In the genomic region with DNA sequence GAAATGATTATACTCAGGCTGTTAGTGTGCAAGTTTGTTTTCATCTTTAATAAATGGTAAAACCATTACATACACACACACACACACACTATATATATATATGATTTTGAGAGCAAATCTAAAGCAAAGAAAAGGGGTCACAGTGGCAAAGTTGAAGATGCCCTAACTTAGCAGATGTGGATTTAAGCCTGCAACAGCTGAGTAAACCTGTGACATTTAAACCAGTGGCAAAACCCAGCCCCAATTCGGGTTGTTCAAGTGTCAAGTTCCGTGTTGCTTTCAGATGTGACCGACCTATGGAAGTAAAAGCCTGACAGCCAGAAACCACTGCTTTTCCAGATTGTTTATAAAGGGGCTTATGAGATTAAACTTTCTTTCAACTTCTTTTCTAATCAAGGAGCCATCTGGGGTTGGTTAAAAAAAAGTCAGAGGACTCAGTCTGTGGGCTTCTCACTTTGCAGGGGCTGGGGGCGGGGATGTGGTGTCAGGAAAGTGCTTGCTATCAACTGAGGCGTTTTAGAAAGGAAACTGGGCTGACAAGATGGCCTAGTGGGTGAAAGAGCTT, we compare ENCODE assay signal across 38 mouse cellular contexts. TPM values are rescaled to one million over a fixed set of nuclear protein-coding genes. Genes with fewer than 3 reads are reported as not detected.
A peak's percentile ranks its signal among the peaks of the same experiment; 100 is the strongest.
DNase-seq lines count a peak whose midpoint lies in the region; ATAC-seq and TF ChIP-seq lines count a peak whose summit lies in the region.
"Had no signal": no experiment of that assay in that cellular context is flagged by ENCODE, and none has a peak within 500 bp of the region (broad histone marks: within the 10 kb centered on the region; RNA-seq: fewer than 3 reads in every experiment).

No protein-coding gene starts in this region.

- ATAC-seq in limb, embryonic 14.5 days (ENCODE audit: low FRiP score, low read depth): peak; percentile 23; the same call in 1 of the 2 replicates
- ATAC-seq in embryonic facial prominence, embryonic 11.5 days (replicated peaks; ENCODE audit: insufficient number of reproducible peaks, low FRiP score, low TSS enrichment, low read depth): no peak
- ATAC-seq: forebrain, postnatal 0 days; hindbrain, embryonic 16.5 days; intestine, embryonic 15.5 days; midbrain, embryonic 15.5 days had no signal

- WGBS in limb, embryonic 14.5 days: 23% methylated on average over 5 of the region's 5 CpGs
- 36% methylated on average over 5 of the region's 5 CpGs for WGBS in limb, embryonic 10.5 days
- WGBS in embryonic facial prominence, embryonic 11.5 days: 28% methylated on average over 5 of the region's 5 CpGs

- no peak overlapping the region for H3ac ChIP-seq in C2C12 (ENCODE audit: control insufficient read depth, insufficient read length, low read depth)

- peaks cover 11% of the 10 kb centered on the region for H3K36me3 ChIP-seq in limb, embryonic 14.5 days (ENCODE audit: control insufficient read depth, insufficient read depth, low read length)
- H3K36me3 ChIP-seq in limb, embryonic 10.5 days: peaks cover 12% of the 10 kb centered on the region
- peaks cover 6% of the 10 kb centered on the region for H3K36me3 ChIP-seq in C2C12 (ENCODE audit: control insufficient read depth, insufficient read depth)
- no peaks in the 10 kb centered on the region for H3K36me3 ChIP-seq in embryonic facial prominence, embryonic 11.5 days (replicated peaks; ENCODE audit: control insufficient read depth, insufficient read depth, low read depth, low read length)
- H3K36me3 ChIP-seq: midbrain, embryonic 15.5 days had no signal

- TF ChIP-seq CTCF in C2C12 (IDR thresholded peaks at IDR 0.05; ENCODE audit: control insufficient read depth, insufficient read depth, insufficient read length): no peak

- no peak overlapping the region for H3K4me2 ChIP-seq in limb, embryonic 14.5 days (replicated peaks; ENCODE audit: low read depth, low read length, severe bottlenecking)
- H3K4me2 ChIP-seq in embryonic facial prominence, embryonic 11.5 days (ENCODE audit: low read depth, low read length): no peak overlapping the region
- H3K4me2 ChIP-seq: embryonic facial prominence, embryonic 12.5 days; intestine, embryonic 15.5 days; limb, embryonic 12.5 days; liver, embryonic 11.5 days; midbrain, embryonic 15.5 days; neural tube, embryonic 12.5 days had no signal

- no peak overlapping the region for H3K9ac ChIP-seq in limb, embryonic 14.5 days (ENCODE audit: low read depth, low read length, severe bottlenecking)
- H3K9ac ChIP-seq in embryonic facial prominence, embryonic 11.5 days (replicated peaks; ENCODE audit: low read length): no peak overlapping the region
- H3K9ac ChIP-seq: embryonic facial prominence, embryonic 12.5 days; forebrain, postnatal 0 days; intestine, embryonic 15.5 days; limb, embryonic 12.5 days; midbrain, embryonic 15.5 days; neural tube, embryonic 12.5 days had no signal

- no peak for DNase-seq in limb, embryonic 14.5 days (ENCODE audit: low spot score)
- DNase-seq in limb, embryonic 10.5 days (ENCODE audit: low spot score): no peak
- peak; percentile 80 for DNase-seq in embryonic facial prominence, embryonic 11.5 days (ENCODE audit: low spot score)
- peak; percentile 11 for DNase-seq in naive thymus-derived CD4-positive, alpha-beta T cell, adult 2 months (ENCODE audit: low read depth)
- DNase-seq in adrenal gland, postnatal 4 days (ENCODE audit: low spot score in 2 of 2): no peak
- no peak for DNase-seq in cerebellum, adult 9-10 months
- DNase-seq: adrenal gland, adult 8-10 months; B cell, adult 2 months; cerebellum, adult 8-10 months; cerebellum, postnatal 36 days; forebrain, postnatal 0 days; gastrocnemius, postnatal 10 days; heart, postnatal 14 days; kidney, adult 2 months; lung, postnatal 36 days; thymus, postnatal 4 days had no signal

- TF ChIP-seq POLR2A in limb, embryonic 14.5 days (IDR thresholded peaks at IDR 0.05; ENCODE audit: borderline replicate concordance, extremely low read depth, insufficient read depth, insufficient read length): no peak

- no peaks in the 10 kb centered on the region for H3K79me2 ChIP-seq in C2C12 (ENCODE audit: control insufficient read depth, insufficient read depth)

- H3K79me3 ChIP-seq in C2C12 (ENCODE audit: low read depth): no peaks in the 10 kb centered on the region

- H3K27ac ChIP-seq in limb, embryonic 14.5 days (replicated peaks; ENCODE audit: low read depth, low read length): no peak overlapping the region
- no peak overlapping the region for H3K27ac ChIP-seq in limb, embryonic 10.5 days
- no peak overlapping the region for H3K27ac ChIP-seq in embryonic facial prominence, embryonic 11.5 days (replicated peaks; ENCODE audit: low read depth, low read length)
- H3K27ac ChIP-seq: embryonic facial prominence, embryonic 12.5 days; hindbrain, embryonic 10.5 days; intestine, embryonic 15.5 days; kidney, postnatal 0 days; limb, embryonic 12.5 days; midbrain, embryonic 15.5 days; neural tube, embryonic 12.5 days had no signal

- H3K9me3 ChIP-seq in limb, embryonic 14.5 days (ENCODE audit: control insufficient read depth, low read length): no peaks in the 10 kb centered on the region
- H3K9me3 ChIP-seq in limb, embryonic 10.5 days (replicated peaks): no peaks in the 10 kb centered on the region
- H3K9me3 ChIP-seq in embryonic facial prominence, embryonic 11.5 days (replicated peaks; ENCODE audit: control insufficient read depth, low read length): no peaks in the 10 kb centered on the region
- H3K9me3 ChIP-seq: embryonic facial prominence, embryonic 12.5 days; G1E; hindbrain, embryonic 10.5 days; intestine, embryonic 15.5 days; limb, embryonic 12.5 days; midbrain, embryonic 15.5 days; neural tube, embryonic 12.5 days had no signal

- H3K27me3 ChIP-seq in limb, embryonic 14.5 days (ENCODE audit: control insufficient read depth, insufficient read depth, low read length): no peaks in the 10 kb centered on the region
- peaks cover 4% of the 10 kb centered on the region; the same call in 1 of the 2 replicates for H3K27me3 ChIP-seq in limb, embryonic 10.5 days (ENCODE audit: low read depth, poor library complexity, severe bottlenecking)
- H3K27me3 ChIP-seq in C2C12 (ENCODE audit: control insufficient read depth, insufficient read depth, insufficient read length): no peaks in the 10 kb centered on the region
- H3K27me3 ChIP-seq in embryonic facial prominence, embryonic 11.5 days (ENCODE audit: control insufficient read depth, insufficient read depth, low read length): 0 out of 2 replicates have a peak, but pooled peaks cover 3% of the 10 kb centered on the region
- H3K27me3 ChIP-seq: intestine, embryonic 15.5 days; midbrain, embryonic 15.5 days; neural tube, embryonic 12.5 days had no signal

- peaks cover 4% of the 10 kb centered on the region; the same call in 1 of the 2 replicates for H3K4me1 ChIP-seq in limb, embryonic 14.5 days (ENCODE audit: control insufficient read depth, insufficient read depth, low read length)
- peaks cover 21% of the 10 kb centered on the region for H3K4me1 ChIP-seq in limb, embryonic 10.5 days
- peaks cover 6% of the 10 kb centered on the region; the same call in 1 of the 2 replicates for H3K4me1 ChIP-seq in embryonic facial prominence, embryonic 11.5 days (ENCODE audit: control insufficient read depth, insufficient read depth, low read length)
- H3K4me1 ChIP-seq: embryonic facial prominence, embryonic 12.5 days had no signal

- no peak overlapping the region for H3K4me3 ChIP-seq in limb, embryonic 14.5 days (replicated peaks; ENCODE audit: low read length)
- no peak overlapping the region for H3K4me3 ChIP-seq in limb, embryonic 10.5 days
- no peak overlapping the region for H3K4me3 ChIP-seq in C2C12 (ENCODE audit: insufficient read depth, poor library complexity, severe bottlenecking)
- H3K4me3 ChIP-seq in embryonic facial prominence, embryonic 11.5 days (ENCODE audit: low read depth, low read length): no peak overlapping the region
- H3K4me3 ChIP-seq: embryonic facial prominence, embryonic 12.5 days; erythroblast, embryonic 14.5 days; hindbrain, embryonic 10.5 days; intestine, embryonic 15.5 days; limb, embryonic 12.5 days; midbrain, embryonic 15.5 days; neural tube, embryonic 12.5 days had no signal

TF ChIP-seq in C2C12, 6 proteins besides CTCF, POLR2A, EP300 and RAD21:
- no peak for TF ChIP-seq MAX (IDR thresholded peaks at IDR 0.05)
- peak; percentile 21 for TF ChIP-seq MYOD1 (IDR thresholded peaks at IDR 0.05; ENCODE audit: control insufficient read depth, insufficient read length, low read depth)
- no peak for TF ChIP-seq USF1 (IDR thresholded peaks at IDR 0.05; ENCODE audit: low read depth)

RNA-seq across cellular contexts. Expression of a gene that starts 16.5 kb away (rescaled TPM):
- 88.0 and 88.2 TPM in 2 replicates for polyA plus RNA-seq in limb, embryonic 14.5 days (2012; rRNA removed)
- polyA plus RNA-seq in limb, embryonic 14.5 days (2014; fragmentation: Nextera tagmentation; extraction: Ambion mirVana): 43.6 and 50.8 TPM in 2 replicates
- polyA plus RNA-seq in limb, embryonic 10.5 days (2016; fragmentation: Nextera tagmentation; extraction: Ambion mirVana): 43.1 and 46.2 TPM in 2 replicates
- 22.9 TPM for polyA plus RNA-seq in C2C12 (2012; fragmentation: generic; extraction: Trizol)
- polyA plus RNA-seq in embryonic facial prominence, embryonic 11.5 days (2014; fragmentation: Nextera tagmentation; extraction: Ambion mirVana): 46.8 and 48.7 TPM in 2 replicates
- 10 to 100 TPM; 55.7 to 61.1 TPM for total RNA-seq in adrenal gland, postnatal 4 days (2021)

RNA-seq across cellular contexts. Expression of a gene that starts 28.5 kb away (rescaled TPM):
- 0.03 TPM in 1 of 2 replicates, not detected in the other for polyA plus RNA-seq in limb, embryonic 14.5 days (2012; rRNA removed)
- not detected in 2 replicates for polyA plus RNA-seq in limb, embryonic 14.5 days (2014; fragmentation: Nextera tagmentation; extraction: Ambion mirVana)
- not detected in 2 replicates for polyA plus RNA-seq in limb, embryonic 10.5 days (2016; fragmentation: Nextera tagmentation; extraction: Ambion mirVana)
- not detected for polyA plus RNA-seq in C2C12 (2012; fragmentation: generic; extraction: Trizol)
- polyA plus RNA-seq in embryonic facial prominence, embryonic 11.5 days (2014; fragmentation: Nextera tagmentation; extraction: Ambion mirVana): not detected in 2 replicates
- not detected for total RNA-seq in adrenal gland, postnatal 4 days (2021)
- total RNA-seq: adrenal gland, adult 8-10 months; forebrain, postnatal 0 days; gastrocnemius, postnatal 10 days; heart, postnatal 14 days; layer of hippocampus, postnatal 10 days; left cerebral cortex, adult 18-20 months; left cerebral cortex, postnatal 14 days had no signal
- polyA plus RNA-seq: embryonic facial prominence, embryonic 12.5 days; forebrain, embryonic 11.5 days; forebrain, postnatal 0 days; G1E; gonadal fat pad, adult 2 months; heart, embryonic 14.5 days; hindbrain, embryonic 10.5 days; hindbrain, embryonic 16.5 days; intestine, embryonic 15.5 days; kidney, adult 2 months; large intestine, adult 2 months; limb, embryonic 12.5 days; liver, embryonic 11.5 days; liver, embryonic 16.5 days; lung, embryonic 16.5 days; midbrain, embryonic 15.5 days; neural tube, embryonic 12.5 days; testis, adult 2 months had no signal

RNA-seq across cellular contexts. Expression of a gene that starts 30.9 kb away (rescaled TPM):
- 5.3 TPM in 2 replicates for polyA plus RNA-seq in limb, embryonic 14.5 days (2012; rRNA removed)
- 3.2 and 5.4 TPM in 2 replicates for polyA plus RNA-seq in limb, embryonic 14.5 days (2014; fragmentation: Nextera tagmentation; extraction: Ambion mirVana)
- 1.5 and 1.7 TPM in 2 replicates for polyA plus RNA-seq in limb, embryonic 10.5 days (2016; fragmentation: Nextera tagmentation; extraction: Ambion mirVana)
- 0.51 TPM for polyA plus RNA-seq in C2C12 (2012; fragmentation: generic; extraction: Trizol)
- 1.9 and 3.1 TPM in 2 replicates for polyA plus RNA-seq in embryonic facial prominence, embryonic 11.5 days (2014; fragmentation: Nextera tagmentation; extraction: Ambion mirVana)
- total RNA-seq in adrenal gland, postnatal 4 days (2021): 10 to 100 TPM; 10.4 to 14.5 TPM

RNA-seq across cellular contexts. Expression of a gene that starts 31.1 kb away (rescaled TPM):
- 2.9 and 3.3 TPM in 2 replicates for polyA plus RNA-seq in limb, embryonic 14.5 days (2012; rRNA removed)
- polyA plus RNA-seq in limb, embryonic 14.5 days (2014; fragmentation: Nextera tagmentation; extraction: Ambion mirVana): 5.3 and 5.9 TPM in 2 replicates
- 4.7 and 5.1 TPM in 2 replicates for polyA plus RNA-seq in limb, embryonic 10.5 days (2016; fragmentation: Nextera tagmentation; extraction: Ambion mirVana)
- 1.2 TPM for polyA plus RNA-seq in C2C12 (2012; fragmentation: generic; extraction: Trizol)
- polyA plus RNA-seq in embryonic facial prominence, embryonic 11.5 days (2014; fragmentation: Nextera tagmentation; extraction: Ambion mirVana): 3.3 and 3.7 TPM in 2 replicates
- total RNA-seq in adrenal gland, postnatal 4 days (2021): 1 to 10 TPM; 5.7 to 9.0 TPM

Comparison
In these comparisons a context has a peak if more than half of its experiments do, and no peak if none do; other contexts are left out.
1. DNase-seq: peak in embryonic facial prominence, embryonic 11.5 days (single experiment) and naive thymus-derived CD4-positive, alpha-beta T cell, adult 2 months (single experiment); none in limb, embryonic 14.5 days (single experiment), limb, embryonic 10.5 days (single experiment), adrenal gland, postnatal 4 days (0 of 2) and cerebellum, adult 9-10 months (single experiment).